Mouse (Mus musculus) ES-E14 (cell line): ENCODE data around the gene Nfib. TPM values are rescaled to one million over a fixed set of nuclear protein-coding genes. Genes with fewer than 3 reads are reported as not detected.
A peak's percentile ranks its signal among the peaks of the same experiment; 100 is the strongest.

Source experiments
- DNase-seq: peaks from one replicate; pipeline ENCODE4 v3.0.0-alpha.2; 2013; ENCODE audit warnings: low read depth, low spot score
- H3K27ac ChIP-seq: 2 replicates; pipeline ENCODE4 v1.5.1; 2012; ENCODE audit warnings: low read depth, mild to moderate bottlenecking, low read length, moderate library complexity, mixed read lengths; ENCODE audit not compliant: poor library complexity, insufficient read depth, severe bottlenecking
- H3K36me3 ChIP-seq: 2 replicates; pipeline ENCODE4 v1.6.1; 2012; ENCODE audit warnings: mild to moderate bottlenecking, low read length, moderate library complexity, mixed read lengths; ENCODE audit not compliant: control insufficient read depth, poor library complexity, insufficient read depth, severe bottlenecking
- H3K4me1 ChIP-seq, 2 experiments: fragments of 150-350 bp in 1 of 2; sonication (generic) in 1 of 2; 2 replicates each; pipeline ENCODE4 v1.6.1; 2012; ENCODE audit warnings: low read length in 2 of 2, mild to moderate bottlenecking in 1 of 2, mixed read lengths in 1 of 2; ENCODE audit not compliant: control insufficient read depth in 2 of 2, insufficient read depth in 2 of 2, poor library complexity in 1 of 2
- H3K4me3 ChIP-seq, 2 experiments: fragments of 150-350 bp in 1 of 2; sonication (generic) in 1 of 2; 2 replicates each; pipeline ENCODE4 v1.5.1; 2012; ENCODE audit warnings: low read length in 2 of 2, low read depth in 1 of 2, mild to moderate bottlenecking in 1 of 2, mixed read lengths in 1 of 2; ENCODE audit not compliant: insufficient read depth in 1 of 2, poor library complexity in 1 of 2, severe bottlenecking in 1 of 2
- H3K9ac ChIP-seq: 2 replicates; pipeline ENCODE4 v1.6.1; 2012; ENCODE audit warnings: low read depth, mild to moderate bottlenecking, low read length, mixed read lengths; ENCODE audit not compliant: poor library complexity, insufficient read depth, severe bottlenecking
- H3K9me3 ChIP-seq: fragments of 150-350 bp; sonication (generic); 2 replicates; pipeline ENCODE4 v1.6.1; 2012; ENCODE audit warnings: low read depth, mild to moderate bottlenecking, low read length; ENCODE audit not compliant: control insufficient read depth, insufficient read depth
- CHD2 ChIP-seq: IDR thresholded peaks from 2 replicates; pipeline ENCODE4 v1.6.1; 2014; ENCODE audit warnings: mild to moderate bottlenecking, low read depth, low read length, inconsistent platforms
- HCFC1 ChIP-seq: IDR thresholded peaks from 2 replicates; pipeline ENCODE4 v1.6.1; 2012; ENCODE audit warnings: low read length, inconsistent platforms, borderline replicate concordance; ENCODE audit not compliant: insufficient read depth
- MAFK ChIP-seq: IDR thresholded peaks from 2 replicates; pipeline ENCODE4 v1.6.1; 2014; ENCODE audit warnings: mild to moderate bottlenecking, low read depth, low read length, inconsistent platforms; ENCODE audit not compliant: insufficient read depth
- ZC3H11A ChIP-seq: IDR thresholded peaks from 2 replicates; pipeline ENCODE4 v1.6.1; 2012; ENCODE audit warnings: low read depth, mild to moderate bottlenecking, inconsistent platforms, low read length, borderline replicate concordance
- ZNF384 ChIP-seq: IDR thresholded peaks from 2 replicates; pipeline ENCODE4 v1.6.1; 2012; ENCODE audit warnings: low read depth, low read length, inconsistent platforms
- in situ Hi-C, 2 experiments: fragments of 600-800 bp; cut with MboI; formaldehyde crosslinking; loops; one replicate each; pipeline ENCODE4 v1.15.1; 2025; ENCODE audit warnings: low sequenced_read_pairs in 2 of 2, inconsistent platforms in 1 of 2; ENCODE audit not compliant: unreplicated experiment in 2 of 2
- total RNA-seq: library from RNA; depleted of rRNA; stranded (reverse); fragments of 300-350 nt; gene quantifications from 2 replicates; pipeline ENCODE4 v1.2.3, GENCODE M21; 2012

The Nfib gene
- total RNA-seq, 1 experiment = 8.9 TPM

DNA sequence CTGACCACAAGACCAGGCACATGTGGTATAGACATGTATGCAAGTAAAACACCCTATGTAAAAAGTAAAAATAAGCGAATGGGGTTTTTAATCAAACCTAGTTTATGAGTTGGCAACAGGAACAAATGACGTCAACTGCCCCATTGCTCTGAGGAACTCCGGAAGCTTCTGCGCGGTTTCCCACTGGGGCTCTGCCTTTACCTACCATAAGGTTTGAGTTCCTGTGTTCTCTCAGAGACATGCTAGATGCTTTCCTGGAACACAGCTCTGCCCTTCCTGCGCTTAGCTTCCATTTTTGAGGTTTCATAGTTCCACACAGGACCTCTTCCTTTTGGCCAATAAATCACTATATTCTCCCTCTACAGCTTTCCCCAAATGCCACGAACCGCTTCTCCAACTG is 273.7 kb downstream of the Nfib start:
- H3K27ac ChIP-seq = no peak overlapping the region
- DNase-seq = no peak
- H3K4me1 ChIP-seq = peaks cover 4 to 18% of the 10 kb centered on the region in 2 experiments; a peak in 3 of 4 replicates
- no peak overlapping the region for H3K9ac ChIP-seq
- in situ Hi-C loops = no loop called here
- H3K36me3 ChIP-seq = no peaks in the 10 kb centered on the region
- no peaks in the 10 kb centered on the region for H3K9me3 ChIP-seq
- no peak for TF ChIP-seq ZC3H11A
- no peak for TF ChIP-seq HCFC1
- TF ChIP-seq MAFK = no peak
- no peak for TF ChIP-seq ZNF384
- no peak for TF ChIP-seq CHD2
- H3K4me3 ChIP-seq = no peak overlapping the region

DNA sequence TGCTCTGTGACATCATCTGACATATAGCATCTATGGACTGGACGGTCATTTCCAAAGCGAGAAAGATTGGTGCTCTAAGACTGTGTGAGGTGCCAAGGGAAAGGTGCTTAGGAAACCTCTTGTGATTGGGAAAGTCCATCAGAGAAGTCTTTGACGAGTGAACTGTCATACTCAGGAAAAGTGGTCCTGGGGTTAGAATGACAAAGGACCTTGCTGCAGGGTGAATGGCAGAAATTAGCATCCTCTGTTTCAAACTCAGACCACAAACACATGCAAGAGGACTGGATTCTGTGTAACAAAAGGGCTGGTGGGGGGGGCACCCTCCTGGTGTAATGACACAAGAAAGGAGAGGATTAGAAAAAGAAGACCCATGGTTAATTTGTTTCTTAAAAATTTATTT is 274.7 kb downstream of the Nfib start:
- in situ Hi-C loops = no loop called here
- no peak overlapping the region for H3K27ac ChIP-seq

DNA sequence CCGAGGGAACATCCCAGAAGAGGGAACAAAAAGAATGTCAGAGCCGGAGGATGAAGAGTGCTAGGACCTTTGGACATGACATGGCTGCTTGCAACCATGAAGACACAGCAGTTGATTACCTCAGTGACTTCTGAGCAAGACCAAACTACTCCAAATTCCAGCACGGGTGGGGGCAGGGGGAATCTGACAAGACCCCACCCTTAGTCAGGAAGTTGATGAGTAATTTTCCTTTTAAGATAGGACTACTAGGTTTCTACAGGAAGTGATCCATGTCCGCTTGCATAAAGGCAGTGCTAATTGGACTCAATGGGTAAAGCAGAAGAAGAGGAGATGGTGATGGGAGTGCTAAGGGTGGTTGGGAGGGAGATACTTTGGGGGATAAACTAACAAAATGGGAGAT is 279.3 kb downstream of the Nfib start:
- Histone ChIP-seq H3K4me3 (no peak overlapping the region), H3K9ac (no peak overlapping the region), H3K36me3 (no peaks in the 10 kb centered on the region), H3K27ac (no peak overlapping the region), H3K4me1 (peaks cover 3 to 9% of the 10 kb centered on the region in 2 experiments; a peak in 3 of 4 replicates), H3K9me3 (no peaks in the 10 kb centered on the region)
- in situ Hi-C loops = no loop called here
- no peak for TF ChIP-seq ZNF384
- TF ChIP-seq MAFK = no peak
- TF ChIP-seq HCFC1 = no peak
- TF ChIP-seq ZC3H11A = no peak
- no peak for TF ChIP-seq CHD2
- DNase-seq = no peak

More for the DNA sequence above, 274.7 kb downstream of the Nfib start:
- H3K9ac ChIP-seq = no peak overlapping the region
- TF ChIP-seq CHD2 = no peak
- TF ChIP-seq ZNF384 = no peak
- TF ChIP-seq ZC3H11A = no peak
- no peak for TF ChIP-seq HCFC1
- TF ChIP-seq MAFK = no peak
- no peaks in the 10 kb centered on the region for H3K36me3 ChIP-seq
- H3K4me1 ChIP-seq = peaks cover 3 to 18% of the 10 kb centered on the region in 2 experiments; a peak in 3 of 4 replicates
- no peaks in the 10 kb centered on the region for H3K9me3 ChIP-seq
- no peak overlapping the region for H3K4me3 ChIP-seq
- DNase-seq = peak; percentile 78

DNA sequence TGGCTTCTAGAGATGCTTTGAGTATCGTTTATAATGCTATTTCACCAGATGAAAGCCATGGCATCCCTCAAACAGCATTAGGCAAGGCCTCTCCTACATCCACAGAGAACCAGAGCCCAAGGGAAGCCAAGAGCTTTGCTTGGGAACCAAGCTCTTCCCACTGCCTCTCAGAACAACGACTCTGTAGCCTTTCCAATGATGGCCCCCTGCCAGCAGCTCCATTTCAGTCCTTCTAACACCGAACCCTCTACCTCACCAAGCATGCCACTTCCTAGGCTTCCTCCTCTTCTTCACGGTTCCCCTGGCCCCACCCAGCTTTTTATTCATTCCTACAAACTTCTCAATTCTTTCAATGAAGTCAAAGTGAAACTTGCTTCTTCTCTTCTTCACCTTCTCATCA is 287.3 kb downstream of the Nfib start:
- no peak overlapping the region for H3K9ac ChIP-seq
- H3K36me3 ChIP-seq = no peaks in the 10 kb centered on the region
- no peaks in the 10 kb centered on the region for H3K4me1 ChIP-seq
- H3K9me3 ChIP-seq = no peaks in the 10 kb centered on the region
- H3K27ac ChIP-seq = no peak overlapping the region
- in situ Hi-C loops = no loop called here
- no peak for DNase-seq
- TF ChIP-seq HCFC1 (no peak), ZNF384 (no peak), ZC3H11A (no peak), CHD2 (no peak), MAFK (no peak)
- no peak overlapping the region for H3K4me3 ChIP-seq

DNA sequence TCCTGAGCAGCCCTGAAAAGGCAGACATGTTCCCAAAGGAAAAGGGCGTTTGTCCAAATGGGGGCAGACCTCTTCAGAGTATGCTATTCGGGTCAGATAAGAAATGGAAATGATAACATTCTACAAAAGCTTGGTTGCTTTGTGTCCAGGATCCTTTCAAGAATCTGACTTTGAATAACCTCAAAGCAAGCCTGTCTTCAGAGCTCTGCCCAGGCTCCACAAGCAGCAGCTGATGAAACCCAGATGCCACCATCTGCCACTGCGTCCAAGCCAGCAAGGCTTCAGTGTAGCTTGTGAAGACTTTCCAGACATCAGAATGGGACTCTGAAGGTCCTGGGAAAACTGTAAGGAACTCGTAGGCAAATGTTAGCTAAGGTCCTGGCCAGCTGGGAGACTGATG is 289.7 kb downstream of the Nfib start:
- H3K36me3 ChIP-seq = no peaks in the 10 kb centered on the region
- TF ChIP-seq ZNF384 (no peak), MAFK (no peak), ZC3H11A (no peak), HCFC1 (no peak), CHD2 (no peak)
- no peak overlapping the region for H3K9ac ChIP-seq
- no peak overlapping the region for H3K27ac ChIP-seq
- no peak for DNase-seq
- H3K4me3 ChIP-seq = no peak overlapping the region
- no peaks in the 10 kb centered on the region for H3K9me3 ChIP-seq
- peaks cover 5% of the 10 kb centered on the region in 2 experiments; a peak in 3 of 4 replicates for H3K4me1 ChIP-seq
- in situ Hi-C loops = no loop called here
